Mouse (Mus musculus) 3134 (cell line): ENCODE results near the gene Zbtb20.
A peak's percentile ranks its signal among the peaks of the same experiment; 100 is the strongest.

Source experiments
- DNase-seq: peaks from one replicate; pipeline ENCODE4 v3.0.0-alpha.2; 2011; ENCODE audit warnings: low spot score; ENCODE audit not compliant: insufficient read length; ENCODE audit errors: extremely low read depth

Gene Zbtb20

DNA sequence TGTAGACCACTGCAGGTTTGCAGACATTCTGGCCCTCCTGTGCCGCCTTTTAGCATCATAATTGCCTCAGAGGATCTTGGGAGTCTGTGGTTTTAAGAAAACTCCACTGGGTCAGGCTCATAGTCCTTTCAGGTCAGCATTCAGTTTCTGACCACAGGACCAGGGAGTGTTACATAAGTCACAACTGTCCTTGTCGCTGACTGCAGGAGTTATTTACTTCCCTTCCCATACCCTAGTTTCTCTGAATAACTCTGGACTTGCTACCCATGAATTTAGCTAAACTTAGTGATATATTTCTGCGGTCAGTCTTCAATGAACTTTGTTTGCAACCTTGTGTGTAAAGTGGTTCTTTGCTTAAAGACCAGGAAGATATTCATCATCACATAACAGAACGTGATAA, 669.6 kb downstream of the Zbtb20 start:
- no peak for DNase-seq

DNA sequence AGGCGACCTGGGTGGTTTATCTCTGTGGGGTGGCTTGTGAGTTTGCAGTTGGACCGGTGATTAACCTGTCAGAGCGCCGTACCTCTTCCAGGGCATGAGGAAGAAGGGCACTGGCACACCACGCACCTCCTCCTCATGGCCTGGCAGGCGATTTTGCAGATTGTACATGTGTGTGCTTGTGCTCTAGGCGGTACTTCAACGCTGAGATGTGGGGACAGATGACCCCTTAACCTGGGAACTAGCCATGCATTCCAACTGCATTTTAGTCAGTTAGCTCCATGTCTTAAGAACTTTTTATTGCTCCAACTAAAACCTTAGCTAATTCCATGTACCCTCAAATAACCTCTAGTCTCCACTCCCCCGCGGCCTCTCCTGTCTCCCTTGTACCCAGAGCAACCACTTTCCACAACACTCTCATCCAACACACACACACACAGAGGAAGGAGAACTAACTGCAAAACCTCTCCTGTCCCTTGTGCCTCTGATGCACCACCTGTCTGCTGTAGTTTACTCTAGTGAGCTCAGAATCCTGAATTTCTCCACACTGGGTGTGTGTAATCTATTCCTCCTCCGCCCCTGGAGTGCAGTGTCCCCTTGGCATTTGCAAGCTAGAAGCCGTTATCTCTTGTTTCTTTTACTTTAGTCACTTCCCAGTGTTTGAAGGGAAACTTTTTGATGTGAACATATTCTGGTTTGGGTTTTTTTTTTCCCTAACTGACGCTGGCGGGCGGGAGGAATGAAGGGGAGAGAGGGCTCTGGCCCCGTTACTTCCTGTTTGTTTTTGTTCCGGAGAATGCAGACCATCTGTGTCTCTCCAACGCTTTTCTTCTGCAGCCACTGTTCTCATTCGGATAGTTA, 671.9 kb downstream of the Zbtb20 start:
- DNase-seq, result no peak

DNA sequence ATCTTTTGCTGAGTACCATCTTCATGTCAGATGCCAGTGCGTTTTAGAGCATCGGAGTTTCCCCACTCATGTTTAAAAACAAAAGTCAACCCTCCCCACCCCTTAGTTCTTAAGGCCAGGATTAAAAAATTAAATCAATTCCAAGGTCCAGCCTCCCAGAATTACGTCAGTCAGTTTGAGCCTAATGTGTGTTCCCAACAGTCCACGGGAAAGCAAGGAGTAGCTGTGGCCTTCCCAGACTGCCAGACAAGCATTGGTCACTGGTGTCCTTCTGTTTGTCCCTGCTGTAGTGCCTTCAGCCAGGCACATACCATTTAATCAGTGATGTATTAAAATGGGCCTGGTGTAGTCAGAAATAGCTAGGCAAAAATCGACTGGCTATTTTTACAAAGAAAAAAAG, 673.1 kb downstream of the Zbtb20 start:
- no peak for DNase-seq

DNA sequence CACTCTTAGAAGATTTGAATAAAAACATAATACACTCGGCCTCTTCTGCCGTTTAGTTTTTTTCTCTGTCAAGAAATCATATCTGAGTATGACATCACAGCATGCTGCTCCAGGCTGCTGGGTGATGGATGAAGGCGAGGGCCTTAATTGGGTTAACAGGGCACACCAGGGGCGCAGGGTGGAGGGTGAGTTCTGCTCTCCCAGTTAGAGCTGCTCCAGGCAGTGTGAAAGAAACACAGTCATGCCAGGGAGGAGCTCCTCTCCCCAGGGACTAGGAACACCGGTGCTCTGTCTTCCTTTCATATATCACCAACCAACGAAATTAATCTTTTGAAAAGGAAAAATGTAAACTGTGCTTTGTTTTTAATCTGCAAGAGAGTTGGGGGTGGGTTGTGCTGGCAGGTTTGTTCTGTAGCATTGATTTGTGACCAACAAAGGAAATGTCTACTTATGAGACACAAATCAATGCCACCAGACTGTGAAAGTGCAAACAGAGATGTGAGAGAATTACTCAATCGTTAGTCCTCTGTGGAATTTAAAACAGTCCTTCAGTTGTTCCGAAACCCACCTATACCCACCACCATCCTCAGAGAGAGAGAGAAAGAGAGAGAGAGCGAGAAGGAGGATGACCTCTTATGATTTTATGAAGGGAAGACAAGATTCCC, 673.9 kb downstream of the Zbtb20 start:
- DNase-seq, result no peak

DNA sequence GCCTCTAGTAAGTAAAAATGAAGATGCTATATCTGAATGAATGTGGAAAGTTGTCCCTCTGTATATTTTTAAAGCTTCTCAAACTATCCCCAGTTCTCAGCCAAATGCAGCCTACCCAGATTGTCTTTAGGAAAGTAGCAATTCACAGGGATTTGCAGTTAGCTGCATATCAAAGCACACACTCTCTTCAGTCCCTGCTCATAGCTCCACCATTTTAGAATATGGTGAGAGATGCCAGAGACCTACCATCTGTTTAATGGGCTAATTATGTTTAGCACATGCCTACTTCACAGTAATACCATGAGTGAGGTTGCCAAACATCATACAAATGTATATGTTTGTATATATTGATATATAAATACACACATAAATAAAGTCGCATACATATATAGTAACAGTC, 676.8 kb downstream of the Zbtb20 start:
- DNase-seq, result no peak

DNA sequence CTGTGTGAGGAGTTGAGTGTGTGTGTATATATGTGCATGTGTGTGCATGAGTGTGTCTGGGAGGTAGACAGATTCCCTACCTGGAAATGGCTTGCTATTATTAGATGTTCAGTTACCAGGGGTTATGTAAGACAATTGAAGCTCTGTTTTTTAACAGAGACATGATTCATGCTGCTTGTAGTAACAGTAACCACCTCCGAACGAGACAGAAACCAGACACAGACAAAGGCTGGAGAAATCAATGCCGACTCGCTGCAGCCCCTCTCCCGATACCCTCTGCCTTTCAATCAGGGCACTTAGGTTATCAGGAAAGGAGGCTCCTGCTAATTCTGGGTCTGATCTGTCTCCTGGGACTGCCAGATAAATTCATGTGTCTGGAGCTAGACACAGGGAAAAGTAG, 681.7 kb downstream of the Zbtb20 start:
- DNase-seq, result no peak

DNA sequence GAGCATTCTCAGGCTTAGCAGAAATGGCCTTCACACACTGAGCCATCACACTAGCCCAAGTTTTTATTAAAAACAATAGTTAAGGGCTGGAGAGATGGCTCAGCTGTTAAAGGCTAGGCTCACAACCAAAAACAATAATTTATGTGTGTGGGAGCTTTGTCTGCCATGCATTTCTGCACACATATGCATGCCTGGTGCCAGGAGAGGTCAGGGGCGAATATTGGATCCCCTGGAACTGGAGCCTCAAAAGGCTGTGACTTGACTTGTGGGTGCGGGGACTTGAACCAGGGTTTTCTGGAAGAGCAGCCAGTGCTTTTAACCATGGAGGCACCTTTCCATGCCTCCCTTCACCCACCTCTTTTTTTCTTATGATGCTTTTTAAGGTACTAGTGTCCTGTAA, 685.6 kb downstream of the Zbtb20 start:
- DNase-seq, result no peak

DNA sequence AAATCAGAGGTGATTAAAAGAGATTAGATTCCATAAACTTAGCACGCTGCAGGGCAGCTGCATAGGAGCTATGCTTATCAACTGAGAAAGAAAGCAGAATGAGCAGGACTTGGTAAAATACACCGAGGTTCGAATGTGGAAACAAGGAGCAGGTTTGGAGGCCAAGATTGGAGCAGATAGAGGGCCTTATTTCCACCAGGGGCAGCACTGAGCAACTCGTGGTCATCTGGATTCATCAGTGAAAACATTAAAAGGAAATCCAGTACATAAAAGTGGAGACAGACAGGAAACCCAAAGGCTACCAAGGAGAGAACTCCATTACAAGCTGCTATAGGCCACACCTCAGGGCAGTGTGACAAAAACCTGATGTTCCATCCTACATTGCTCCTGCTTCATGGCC, 686.3 kb downstream of the Zbtb20 start:
- DNase-seq, result no peak

DNA sequence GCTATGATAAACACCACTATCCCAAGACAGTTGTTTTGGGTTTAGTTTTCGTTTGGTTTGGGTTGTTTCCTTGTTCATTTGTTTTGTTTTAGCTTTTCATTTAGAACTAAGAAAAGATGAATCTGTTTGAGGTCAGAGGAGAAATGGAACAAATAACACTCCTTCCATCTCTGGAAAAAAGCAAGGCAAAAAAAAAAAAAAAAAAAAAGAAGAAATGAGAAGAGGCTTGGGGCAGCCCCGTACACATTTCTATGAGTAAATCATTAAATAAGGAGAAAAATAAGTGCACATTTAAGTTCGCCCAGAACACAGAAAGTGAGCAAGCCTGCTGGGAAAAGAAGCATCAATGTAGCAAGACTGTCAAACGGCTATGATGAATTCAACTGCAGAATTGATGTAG, 690.2 kb downstream of the Zbtb20 start:
- DNase-seq, result no peak

DNA sequence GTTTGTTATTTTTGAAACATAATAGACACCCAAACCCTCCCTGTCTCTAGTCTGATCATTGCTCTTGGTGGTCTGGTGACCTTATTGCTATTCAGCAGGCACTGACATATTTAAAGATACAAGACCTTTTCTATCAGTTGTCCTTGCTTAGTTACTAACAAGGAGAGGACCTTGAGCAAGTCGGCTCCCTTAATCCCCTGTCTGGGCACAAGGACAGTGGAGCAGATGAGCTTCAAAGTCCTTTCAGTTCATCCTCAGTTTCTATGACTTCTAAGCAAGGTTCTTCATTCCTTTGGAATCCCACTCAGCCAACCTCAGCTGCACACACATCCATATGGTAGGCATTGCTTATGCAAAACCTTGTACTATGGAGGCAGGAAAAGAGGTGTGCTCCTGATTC, 690.8 kb downstream of the Zbtb20 start:
- DNase-seq, result no peak

DNA sequence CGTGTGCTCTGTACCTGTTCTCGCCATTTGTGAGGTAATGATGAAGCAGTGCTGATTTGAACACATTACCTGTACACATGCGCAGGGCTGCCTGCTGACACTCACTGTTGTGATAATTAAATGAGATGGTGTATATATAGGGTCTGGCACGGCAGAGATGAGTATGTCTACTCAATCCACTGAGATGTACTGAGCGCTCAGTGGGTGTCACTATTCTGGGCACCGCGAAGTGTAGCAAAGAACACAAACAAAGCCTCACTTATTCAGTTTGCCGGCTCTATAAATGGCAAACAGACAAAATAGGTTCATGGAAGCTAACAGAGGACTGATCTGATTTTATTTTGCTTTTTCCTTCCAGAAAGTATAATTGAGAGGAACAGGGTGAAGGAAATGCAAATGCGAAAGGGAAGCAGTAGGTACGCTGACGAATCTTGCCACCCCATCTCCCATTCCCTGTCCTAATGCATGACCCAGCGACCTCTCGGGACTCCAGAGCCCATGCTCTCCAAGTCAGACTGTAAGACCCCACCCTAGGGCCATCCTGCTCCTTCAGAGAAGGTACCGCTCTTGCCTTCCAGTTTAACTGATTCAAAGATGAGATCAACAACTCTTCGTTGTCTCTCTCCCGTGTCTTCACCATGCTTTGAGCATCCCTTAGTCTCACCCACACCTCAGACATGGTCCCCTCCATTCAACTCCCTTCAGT, 695.8 kb downstream of the Zbtb20 start:
- DNase-seq, result no peak

DNA sequence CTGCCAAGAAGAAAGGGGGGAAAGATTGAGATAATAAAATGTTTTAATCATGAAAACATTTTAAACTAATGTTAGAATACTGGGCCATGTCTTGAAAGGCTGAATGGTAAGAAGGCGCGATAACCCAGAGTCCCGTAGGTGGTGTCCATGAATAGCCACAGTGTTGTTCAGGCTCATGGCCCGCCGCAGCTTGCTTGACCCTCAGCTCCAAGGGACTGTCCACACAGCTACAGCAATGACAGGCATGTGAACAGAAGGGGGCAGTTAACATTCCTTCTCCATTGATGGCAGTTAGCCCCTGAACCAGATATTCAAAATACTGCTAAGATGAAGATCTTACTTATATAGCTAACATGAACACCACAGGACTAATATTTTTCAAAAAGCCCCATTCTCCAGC, 696.5 kb downstream of the Zbtb20 start:
- no peak for DNase-seq

DNA sequence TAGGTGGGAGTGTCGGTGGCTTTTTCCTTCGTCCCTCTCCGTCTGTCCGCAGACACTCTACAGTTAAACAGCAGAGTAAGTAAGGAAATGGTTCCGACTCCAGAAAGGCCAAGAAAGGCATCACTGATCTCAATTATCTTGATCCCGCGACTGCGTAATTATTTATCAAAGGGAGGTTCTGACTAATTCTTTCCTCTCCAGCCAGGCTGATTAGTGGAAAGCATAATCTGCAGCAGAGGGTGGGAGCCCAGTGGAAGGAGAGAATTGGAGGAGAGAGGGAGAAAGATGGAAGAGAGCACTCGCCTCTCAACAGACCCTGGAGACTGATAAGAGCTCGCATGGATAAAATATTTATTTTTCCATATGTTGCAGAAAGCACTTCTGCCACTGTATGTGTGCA, 697.1 kb downstream of the Zbtb20 start:
- no peak for DNase-seq

DNA sequence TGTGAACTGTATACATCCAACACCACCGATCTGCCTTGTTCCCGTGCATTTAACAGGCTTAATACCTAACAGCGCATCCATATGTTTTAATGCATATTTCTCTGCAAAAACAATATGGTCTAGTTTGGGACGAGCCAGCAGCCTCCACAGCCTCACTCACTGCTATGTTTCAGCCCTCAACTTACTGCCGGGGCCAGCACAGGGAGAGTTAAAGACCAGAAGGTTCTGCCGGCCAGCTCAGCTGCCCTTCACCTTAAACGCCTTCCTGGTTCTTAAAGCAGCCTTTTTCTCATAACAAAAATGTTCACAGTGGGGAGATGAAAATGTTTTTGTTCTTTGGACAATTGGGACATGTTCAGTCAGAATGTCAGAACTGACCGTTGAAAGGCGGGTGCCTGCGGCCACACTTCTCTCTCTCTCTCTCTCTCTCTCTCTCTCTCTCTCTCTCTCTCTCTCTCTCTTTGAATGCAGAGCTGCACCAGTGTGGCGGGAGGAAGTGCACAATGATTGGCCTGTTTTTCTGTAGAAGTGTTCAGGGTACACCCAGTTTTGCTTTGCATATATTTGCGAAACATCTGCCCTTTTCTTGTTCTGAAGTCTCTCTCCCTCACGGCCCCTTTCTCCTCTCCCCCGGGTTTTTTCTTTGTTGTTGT, 697.6 kb downstream of the Zbtb20 start:
- DNase-seq, result no peak

DNA sequence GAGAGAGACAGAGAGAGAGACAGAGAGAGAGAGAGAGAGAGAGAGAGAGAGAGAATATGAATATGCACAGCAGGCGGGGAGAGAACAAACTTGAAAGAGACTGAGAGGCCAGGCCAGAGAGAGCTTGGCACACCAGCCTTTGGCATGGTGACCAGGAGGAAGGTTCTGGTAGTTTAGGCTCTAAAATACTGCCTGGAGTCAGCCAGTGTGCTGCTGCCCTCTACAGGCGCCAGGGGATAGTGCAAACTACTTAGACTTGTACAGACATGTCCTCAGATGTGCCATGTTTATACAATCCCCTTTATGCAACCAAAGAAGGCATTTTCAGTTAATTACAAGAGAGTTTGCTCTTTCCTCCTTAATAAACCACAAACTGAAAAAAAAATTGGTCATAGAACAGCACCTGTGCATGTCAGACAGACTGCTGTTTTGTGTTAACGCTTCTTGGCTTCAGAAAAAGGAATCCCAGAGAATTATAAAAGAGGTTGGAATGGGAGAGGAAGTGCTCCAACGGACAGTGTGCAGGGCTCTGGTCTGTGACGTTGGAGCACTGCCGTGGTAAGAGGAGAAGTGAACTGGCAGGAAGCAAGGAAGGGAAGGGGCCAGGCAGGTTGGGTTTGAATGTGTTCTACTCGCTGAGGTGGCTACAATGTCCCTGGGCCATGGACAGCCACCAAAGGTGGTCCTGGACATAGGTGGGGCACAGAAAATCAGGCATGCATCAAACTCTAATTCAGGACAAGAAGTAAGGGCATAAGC, 698.5 kb downstream of the Zbtb20 start:
- DNase-seq, result peak; percentile 51

DNA sequence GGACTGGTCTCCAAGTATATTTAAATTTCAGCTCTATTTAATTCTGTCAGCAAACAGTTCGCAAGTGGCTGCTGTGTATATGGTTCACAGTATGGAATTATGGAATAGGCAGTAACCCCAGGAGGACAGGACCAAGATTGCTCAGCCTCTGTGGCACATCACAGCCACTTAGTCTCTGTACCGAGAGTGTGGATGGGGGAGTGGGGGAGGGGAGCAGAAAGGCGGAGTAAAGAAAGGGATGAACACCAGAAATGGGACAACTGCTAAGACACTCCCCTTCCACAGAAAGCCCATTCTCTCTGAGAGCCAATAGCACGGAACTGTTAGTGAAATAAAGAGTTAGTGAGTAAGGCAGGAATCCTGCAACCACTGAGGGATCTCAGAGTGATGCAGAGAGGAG, 699.4 kb downstream of the Zbtb20 start:
- no peak for DNase-seq

DNA sequence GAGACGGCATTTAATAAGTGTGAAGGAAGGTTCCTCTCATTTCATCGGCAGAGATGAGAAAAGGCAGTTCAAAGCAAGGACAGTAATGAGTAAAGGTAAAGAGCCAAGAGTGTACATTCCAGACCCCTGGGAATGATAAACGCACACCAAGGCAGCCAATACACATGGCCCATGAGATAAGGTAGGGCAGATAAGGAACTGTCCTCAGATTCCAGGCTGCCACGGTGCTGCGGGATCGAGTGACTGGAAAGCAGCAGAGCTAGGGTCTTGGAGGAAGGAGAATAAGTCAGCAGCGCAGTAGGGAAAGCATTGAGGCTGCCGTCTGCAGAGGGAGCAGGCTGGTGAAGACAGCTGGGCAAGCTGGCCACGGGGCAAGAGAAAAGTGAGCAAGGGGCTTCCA, 699.8 kb downstream of the Zbtb20 start:
- no peak for DNase-seq

DNA sequence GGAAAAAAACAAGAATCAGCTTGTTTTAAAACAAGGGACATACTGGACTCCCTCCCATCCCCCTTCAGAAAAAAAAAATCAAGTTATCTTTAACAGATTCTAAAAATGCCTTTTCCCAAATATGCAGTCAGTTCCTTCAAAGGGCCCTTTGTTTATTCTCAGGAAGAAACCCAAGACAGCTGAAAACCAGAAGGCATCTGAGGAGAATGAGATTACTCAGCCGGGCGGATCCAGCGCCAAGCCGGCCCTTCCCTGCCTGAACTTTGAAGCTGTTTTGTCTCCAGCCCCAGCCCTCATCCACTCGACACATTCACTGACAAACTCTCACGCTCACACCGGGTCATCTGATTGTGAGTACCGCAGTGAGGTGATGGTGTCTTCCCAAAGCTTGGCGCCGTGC, 701.7 kb downstream of the Zbtb20 start:
- DNase-seq, result peak; percentile 69

DNA sequence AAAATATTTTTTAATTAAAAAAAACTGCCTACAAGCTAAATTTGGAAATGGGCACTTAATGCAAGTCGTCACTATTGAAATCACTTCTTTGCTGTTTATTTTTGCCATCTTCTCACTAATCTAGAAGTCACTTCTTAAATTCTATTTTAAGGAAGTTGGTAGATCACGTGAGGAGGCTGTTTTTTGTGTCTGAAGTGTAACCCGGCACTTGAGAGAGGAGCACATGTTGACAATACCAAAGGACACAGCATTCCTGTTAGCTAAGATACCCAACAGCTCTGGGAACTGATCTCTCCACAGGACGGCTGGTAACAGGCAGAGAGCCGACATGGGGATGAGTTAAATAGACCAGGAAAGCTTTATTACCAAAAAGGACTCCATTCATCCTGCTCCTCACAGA, 702.7 kb downstream of the Zbtb20 start:
- DNase-seq, result no peak

DNA sequence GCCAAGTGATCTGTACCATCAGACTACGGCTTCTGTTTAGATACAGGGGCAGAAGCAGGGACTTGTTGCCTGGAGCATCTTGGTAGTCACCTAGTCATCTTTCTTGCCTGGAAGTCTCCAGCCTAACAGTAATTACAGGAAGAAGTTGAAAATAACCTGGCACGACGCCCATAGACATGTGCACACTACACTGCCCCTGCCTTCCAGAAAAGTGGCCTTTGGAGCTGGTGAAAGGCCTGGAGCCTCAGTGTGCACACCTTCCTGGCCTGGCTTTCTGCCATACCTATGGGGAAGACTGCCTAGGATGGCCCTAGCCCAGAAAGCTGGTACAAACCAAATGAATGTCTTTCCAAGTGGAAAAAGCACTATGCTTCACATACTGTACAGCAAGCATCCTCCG, 703.4 kb downstream of the Zbtb20 start:
- DNase-seq, result no peak
